Mouse (Mus musculus) lung, postnatal 0 days (tissue): ENCODE data around the gene Dclre1a. TPM values are rescaled to one million over a fixed set of nuclear protein-coding genes. Genes with fewer than 3 reads are reported as not detected.

Experiments used
- ATAC-seq: fragments of 200-750 bp; cut with Nextera tagmentation; 2 replicates; pipeline ENCODE4 v1.8.0; 2017; ENCODE audit warnings: moderate library complexity
- DNase-seq: peaks from one replicate; pipeline ENCODE4 v3.0.0-alpha.2; 2016; ENCODE audit warnings: low spot score
- H3K27ac ChIP-seq: fragments of 300-500 bp; sonication (generic); 2 replicates; pipeline ENCODE4 v1.5.1; 2014; ENCODE audit warnings: antibody characterized with exemption, mild to moderate bottlenecking, low read length, mixed read lengths
- H3K27me3 ChIP-seq: fragments of 300-500 bp; sonication (generic); replicated peaks from 2 replicates; pipeline ENCODE4 v1.6.1; 2014; ENCODE audit warnings: low read length, mixed read lengths; ENCODE audit not compliant: insufficient read depth
- H3K36me3 ChIP-seq: fragments of 300-500 bp; sonication (generic); 2 replicates; pipeline ENCODE4 v1.6.1; 2014; ENCODE audit warnings: low read length, mixed read lengths; ENCODE audit not compliant: insufficient read depth
- H3K4me1 ChIP-seq: fragments of 300-500 bp; sonication (generic); 2 replicates; pipeline ENCODE4 v1.6.1; 2014; ENCODE audit warnings: antibody characterized with exemption, low read depth, low read length, mixed read lengths; ENCODE audit not compliant: insufficient read depth
- H3K4me2 ChIP-seq: fragments of 300-500 bp; sonication (generic); replicated peaks from 2 replicates; pipeline ENCODE4 v1.6.1; 2014; ENCODE audit warnings: low read depth, mild to moderate bottlenecking, low read length, moderate library complexity, mixed read lengths
- H3K4me3 ChIP-seq: fragments of 300-500 bp; sonication (generic); 2 replicates; pipeline ENCODE4 v1.5.1; 2014; ENCODE audit warnings: low read depth, low read length
- H3K9ac ChIP-seq: fragments of 300-500 bp; sonication (generic); replicated peaks from 2 replicates; pipeline ENCODE4 v1.6.1; 2014; ENCODE audit warnings: low read depth, mild to moderate bottlenecking
- H3K9me3 ChIP-seq: fragments of 300-500 bp; sonication (generic); 2 replicates; pipeline ENCODE4 v1.6.1; 2016; ENCODE audit warnings: low read length, mixed read lengths
- CTCF ChIP-seq: IDR thresholded peaks from 2 replicates; pipeline ENCODE4 v1.5.1; 2016; ENCODE audit warnings: antibody characterized with exemption, mild to moderate bottlenecking
- EP300 ChIP-seq: IDR thresholded peaks from 2 replicates; pipeline ENCODE4 v1.6.1; 2016; ENCODE audit warnings: antibody characterized with exemption, mild to moderate bottlenecking, control low read depth
- WGBS: fragments of 180-500 bp; shearing (Covaris S2); extraction: QIAGEN DNeasy Blood & Tissue Kit; methylation state at CpG from one replicate; pipeline ENCODE4 v1.1.7; 2014; 5-methylcytosine and 5-hydroxymethylcytosine counted together
- polyA plus RNA-seq: library from polyadenylated mRNA; unstranded; fragments of >200 nt; fragmentation: Nextera tagmentation; extraction: Ambion mirVana; gene quantifications from 2 replicates; pipeline ENCODE4 v1.2.1, GENCODE M21; 2015

The Dclre1a gene
- polyA plus RNA-seq, 1 experiment from 2014 or later: 16.7 TPM

GRCm38 (mm10) chr19:56586320-56586719 lies 38.3 kb upstream of the Dclre1a start:
- no peak for DNase-seq
- H3K4me2 ChIP-seq: no peak overlapping the region
- no peaks in the 10 kb centered on the region for H3K9me3 ChIP-seq
- H3K36me3 ChIP-seq: no peaks in the 10 kb centered on the region; the same call in none of the 2 replicates
- no peak overlapping the region for H3K9ac ChIP-seq
- peaks cover 9% of the 10 kb centered on the region; the same call in 1 of the 2 replicates for H3K4me1 ChIP-seq
- TF ChIP-seq CTCF (no peak), EP300 (no peak)
- H3K4me3 ChIP-seq: no peak overlapping the region
- ATAC-seq: no peak
- WGBS: 68% methylated on average over 8 of the region's 8 CpGs
- no peaks in the 10 kb centered on the region for H3K27me3 ChIP-seq
- no peak overlapping the region for H3K27ac ChIP-seq

- no peaks in the 10 kb centered on the region for H3K9me3 ChIP-seq
- ATAC-seq: no peak
- H3K9ac ChIP-seq: no peak overlapping the region
- H3K4me3 ChIP-seq: no peak overlapping the region
- no peak overlapping the region for H3K27ac ChIP-seq
- DNase-seq: no peak
- no peaks in the 10 kb centered on the region for H3K27me3 ChIP-seq
- no peaks in the 10 kb centered on the region; the same call in 1 of the 2 replicates for H3K36me3 ChIP-seq
- 90% methylated on average over 3 of the region's 3 CpGs for WGBS
- no peak overlapping the region for H3K4me2 ChIP-seq
- no peak for TF ChIP-seq CTCF
- no peak for TF ChIP-seq EP300
- peaks cover 9% of the 10 kb centered on the region; the same call in 1 of the 2 replicates for H3K4me1 ChIP-seq
Measured at GRCm38 (mm10) chr19:56584288-56584687, 36.3 kb upstream of the Dclre1a start.

DNA sequence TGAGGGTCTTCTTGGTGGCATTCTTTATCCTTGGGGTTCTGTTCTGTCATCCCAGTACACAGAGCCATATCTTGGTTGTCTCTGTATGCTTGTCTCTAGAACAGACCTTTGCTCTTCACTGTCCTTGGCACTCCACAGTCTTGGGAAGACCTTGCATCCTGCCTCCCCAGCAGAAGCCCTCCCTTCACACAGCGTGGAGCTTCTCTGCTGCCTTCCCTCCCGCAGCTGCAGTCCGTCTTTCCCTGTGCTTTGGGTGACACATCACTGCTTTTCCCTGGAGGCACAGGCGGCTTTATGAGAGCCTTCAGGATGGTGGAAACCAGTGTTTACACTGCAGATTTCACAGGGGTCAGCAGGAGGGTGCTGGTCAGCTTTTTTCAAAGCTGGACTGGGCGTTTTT lies 35.8 kb upstream of the Dclre1a start:
- H3K27me3 ChIP-seq: no peaks in the 10 kb centered on the region
- H3K27ac ChIP-seq: no peak overlapping the region
- H3K9me3 ChIP-seq: no peaks in the 10 kb centered on the region
- 30% methylated on average over 5 of the region's 5 CpGs for WGBS
- DNase-seq: peak; percentile 60
- TF ChIP-seq CTCF (no peak), EP300 (no peak)
- H3K4me2 ChIP-seq: no peak overlapping the region
- H3K36me3 ChIP-seq: no peaks in the 10 kb centered on the region
- H3K4me1 ChIP-seq: peaks cover 8% of the 10 kb centered on the region; the same call in 1 of the 2 replicates
- H3K9ac ChIP-seq: no peak overlapping the region
- H3K4me3 ChIP-seq: no peak overlapping the region
- peak; percentile 9; the same call in 1 of the 2 replicates for ATAC-seq

GRCm38 (mm10) chr19:56581981-56582380 lies 34.0 kb upstream of the Dclre1a start:
- Histone ChIP-seq H3K9ac (no peak overlapping the region), H3K4me3 (no peak overlapping the region), H3K9me3 (no peaks in the 10 kb centered on the region), H3K4me2 (no peak overlapping the region), H3K4me1 (0 out of 2 replicates have a peak, but pooled peaks cover 3% of the 10 kb centered on the region), H3K27ac (no peak overlapping the region), H3K27me3 (no peaks in the 10 kb centered on the region), H3K36me3 (peaks cover 3% of the 10 kb centered on the region; the same call in 1 of the 2 replicates)
- DNase-seq: no peak
- 90% methylated on average over 5 of the region's 5 CpGs for WGBS
- TF ChIP-seq EP300: no peak
- TF ChIP-seq CTCF: no peak
- no peak for ATAC-seq

DNA sequence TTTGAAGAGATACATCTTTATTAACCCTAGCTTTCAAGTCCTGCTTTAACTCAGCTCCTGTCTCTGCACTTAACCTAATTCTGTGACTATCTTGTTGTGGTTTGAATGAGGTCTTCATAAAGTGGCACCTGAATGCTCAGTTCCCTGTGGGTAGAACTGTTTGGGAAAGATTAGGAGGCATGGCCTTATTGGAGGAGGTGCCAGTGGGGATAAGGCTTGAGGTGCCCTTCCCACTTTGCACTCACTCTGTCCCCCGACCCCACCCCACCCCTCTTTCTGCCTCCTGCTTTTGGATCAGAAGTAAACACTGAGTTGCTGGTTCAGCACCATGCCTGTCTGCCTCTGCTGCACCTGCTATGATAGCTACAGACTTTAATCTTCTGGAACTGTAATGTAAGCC lies 29.8 kb upstream of the Dclre1a start:
- TF ChIP-seq CTCF: no peak
- TF ChIP-seq EP300: no peak

GRCm38 (mm10) chr19:56573184-56573583 lies 25.2 kb upstream of the Dclre1a start:
- no peaks in the 10 kb centered on the region for H3K27me3 ChIP-seq
- H3K4me2 ChIP-seq: no peak overlapping the region
- H3K4me1 ChIP-seq: no peaks in the 10 kb centered on the region; the same call in 1 of the 2 replicates
- no peak for DNase-seq
- no peak for ATAC-seq
- no peak overlapping the region for H3K4me3 ChIP-seq
- 86% methylated on average over 6 of the region's 6 CpGs for WGBS
- no peak overlapping the region for H3K27ac ChIP-seq
- H3K9ac ChIP-seq: no peak overlapping the region
- H3K36me3 ChIP-seq: peaks cover 4% of the 10 kb centered on the region; the same call in 1 of the 2 replicates
- H3K9me3 ChIP-seq: no peaks in the 10 kb centered on the region
- no peak for TF ChIP-seq CTCF
- TF ChIP-seq EP300: no peak

More for the DNA sequence above, 29.8 kb upstream of the Dclre1a start:
- no peaks in the 10 kb centered on the region for H3K27me3 ChIP-seq
- H3K9me3 ChIP-seq: no peaks in the 10 kb centered on the region
- no peak overlapping the region for H3K9ac ChIP-seq
- peaks cover 4% of the 10 kb centered on the region; the same call in 1 of the 2 replicates for H3K36me3 ChIP-seq
- DNase-seq (no peak), ATAC-seq (no peak)
- no peaks in the 10 kb centered on the region for H3K4me1 ChIP-seq
- no peak overlapping the region for H3K4me2 ChIP-seq
- 90% methylated on average over 1 of the region's 1 CpGs for WGBS
- H3K27ac ChIP-seq: no peak overlapping the region
- no peak overlapping the region for H3K4me3 ChIP-seq
